Mouse (Mus musculus) bone marrow, adult 2 months (tissue): ENCODE data around the gene 2010300C02Rik. TPM values are rescaled to one million over a fixed set of nuclear protein-coding genes. Genes with fewer than 3 reads are reported as not detected.
"Not testable (repeated sequence)": the region's sequence is repeated elsewhere in the genome, so short reads cannot be mapped to it uniquely, and the experiment has no call there.

Experiments
- H3K27ac ChIP-seq: fragments of 200-500 bp; 2 replicates; pipeline ENCODE4 v1.5.1; 2012; ENCODE audit warnings: low read depth, mild to moderate bottlenecking, control low read depth, inconsistent platforms, low read length; ENCODE audit not compliant: control insufficient read depth, poor library complexity, insufficient read depth
- H3K4me1 ChIP-seq: fragments of 200-500 bp; 2 replicates; pipeline ENCODE4 v1.6.1; 2011; ENCODE audit warnings: low read length; ENCODE audit not compliant: control insufficient read depth, insufficient read depth
- H3K4me3 ChIP-seq: fragments of 200-500 bp; replicated peaks from 2 replicates; pipeline ENCODE3; 2011; ENCODE audit warnings: mild to moderate bottlenecking, low read depth, low read length, control low read depth; ENCODE audit not compliant: control insufficient read depth
- CTCF ChIP-seq: fragments of 200-500 bp; IDR thresholded peaks from 2 replicates; pipeline ENCODE4 v1.5.1; 2011; ENCODE audit warnings: low read length, control low read depth; ENCODE audit not compliant: control insufficient read depth, insufficient read depth
- POLR2A ChIP-seq: fragments of 200-500 bp; IDR thresholded peaks from 2 replicates; pipeline ENCODE4 v1.6.1; 2011; ENCODE audit warnings: low read depth, mild to moderate bottlenecking, control low read depth, low read length, borderline replicate concordance; ENCODE audit not compliant: control insufficient read depth
- WGBS: fragments of 180-500 bp; shearing (Covaris S2); methylation state at CpG from one replicate; pipeline ENCODE4 v1.1.7; 2018; 5-methylcytosine and 5-hydroxymethylcytosine counted together
- polyA plus RNA-seq: library from polyadenylated mRNA; stranded (reverse); fragments of >200 nt; gene quantifications from 2 replicates; pipeline ENCODE4 v1.2.4, GENCODE M21; 2011; ENCODE audit warnings: low replicate concordance; ENCODE audit not compliant: missing spikeins, insufficient read depth, insufficient read length

2010300C02Rik gene
- polyA plus RNA-seq, 1 experiment, result not detected

DNA sequence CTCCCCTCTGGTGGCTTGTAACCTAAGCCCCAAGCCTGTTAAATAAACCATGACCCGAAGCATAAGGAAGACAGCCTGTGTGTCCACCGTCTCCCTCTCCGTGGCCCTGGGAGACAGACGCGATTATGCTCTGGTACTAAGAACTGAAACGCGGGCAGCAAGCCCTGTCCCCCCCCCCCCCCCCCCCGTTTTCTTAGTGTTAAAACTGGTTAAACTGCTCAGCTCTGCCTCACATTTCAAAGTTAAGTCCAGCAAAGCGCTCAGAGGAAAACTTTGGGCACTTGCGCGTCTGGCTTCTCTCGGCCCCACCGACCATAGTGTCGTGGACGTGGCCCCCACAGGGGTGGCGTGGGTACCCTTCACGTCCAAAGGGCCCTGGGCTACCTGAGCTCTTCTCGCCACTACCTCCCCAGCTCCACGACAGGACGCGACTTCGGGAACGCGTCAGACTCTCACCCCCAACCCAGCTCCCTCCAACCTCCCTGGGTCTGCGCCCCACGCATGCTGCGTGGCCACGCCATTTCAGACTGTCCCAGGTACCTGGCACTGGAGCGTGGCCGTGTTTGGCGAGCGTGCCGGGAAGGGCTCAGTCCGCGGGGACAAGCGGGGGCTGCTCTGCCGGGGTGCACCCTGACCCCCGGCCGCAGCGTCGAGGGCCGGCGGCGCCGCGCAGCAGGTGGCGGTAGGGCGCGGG, 708 bp downstream of the 2010300C02Rik start:
- Histone ChIP-seq H3K27ac (no peak overlapping the region; the same call in 1 of the 2 replicates), H3K4me1 (no peaks in the 10 kb centered on the region; the same call in 1 of the 2 replicates), H3K4me3 (peak overlapping the region; percentile 3)
- TF ChIP-seq CTCF, result no peak
- no peak for TF ChIP-seq POLR2A
- 15% methylated on average over 49 of the region's 49 CpGs for WGBS

DNA sequence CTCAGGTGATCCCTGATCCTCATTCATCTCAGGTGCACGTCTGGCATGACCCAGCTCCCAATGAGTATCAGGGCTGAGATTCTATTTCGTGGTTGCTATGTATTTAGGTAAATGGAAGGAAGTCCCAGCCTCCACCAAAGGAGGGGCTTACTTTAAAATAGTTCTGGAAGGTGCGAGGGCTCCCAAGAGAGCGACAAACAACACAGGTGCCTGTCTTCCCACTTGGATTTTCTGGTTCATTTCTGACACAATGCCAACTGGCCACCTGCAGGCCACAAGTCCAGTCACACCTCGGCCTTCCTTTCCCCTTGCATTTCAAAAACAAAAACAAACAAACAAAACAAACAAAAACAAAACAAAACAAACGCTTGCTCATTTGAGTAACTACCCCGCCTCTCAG, 1.4 kb downstream of the 2010300C02Rik start:
- Histone ChIP-seq H3K27ac (no peak overlapping the region), H3K4me1 (no peaks in the 10 kb centered on the region; the same call in 1 of the 2 replicates), H3K4me3 (no peak overlapping the region)
- TF ChIP-seq POLR2A (no peak), CTCF (no peak)
- 65% methylated on average over 7 of the region's 7 CpGs for WGBS

DNA sequence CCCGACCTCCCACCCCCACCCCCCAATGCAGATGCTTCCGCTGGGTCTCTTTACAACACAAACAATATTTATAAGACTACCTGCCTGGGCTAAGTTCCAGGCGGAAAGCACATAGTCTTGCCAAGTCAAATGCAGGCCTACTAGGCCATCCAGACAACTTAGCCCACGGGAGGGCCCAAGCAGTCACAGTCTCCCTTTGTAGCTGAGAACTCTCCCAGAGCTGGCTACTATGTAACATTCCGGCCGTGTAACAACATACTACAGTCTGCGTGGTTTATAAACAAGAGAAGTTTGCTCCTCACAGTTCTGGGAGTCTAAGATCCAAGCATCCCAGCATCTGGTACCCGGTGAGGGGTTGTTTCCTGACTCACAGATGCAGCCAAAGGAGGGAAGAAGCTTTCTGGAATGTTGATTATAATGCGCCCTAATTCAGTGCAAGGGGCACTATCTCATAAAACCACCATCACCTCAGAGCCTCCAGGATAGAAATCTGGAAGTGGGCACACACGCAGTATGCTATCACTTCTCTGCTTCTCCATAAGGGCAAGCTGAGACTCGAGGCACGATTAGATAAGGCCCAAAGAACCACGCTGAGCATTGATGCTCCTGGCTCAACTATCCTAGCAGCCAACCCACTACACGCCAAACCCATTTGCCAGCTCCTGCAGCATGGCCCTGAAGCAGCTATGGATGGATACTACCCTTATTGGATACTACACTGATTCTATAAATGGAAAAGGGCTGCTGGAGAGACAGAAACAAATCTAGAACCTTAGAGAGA, 2.3 kb downstream of the 2010300C02Rik start:
- H3K27ac ChIP-seq, result no peak overlapping the region
- TF ChIP-seq POLR2A, result no peak
- TF ChIP-seq CTCF, result no peak
- WGBS, result 73% methylated on average over 14 of the region's 14 CpGs
- H3K4me1 ChIP-seq, result no peaks in the 10 kb centered on the region; the same call in 1 of the 2 replicates
- no peak overlapping the region for H3K4me3 ChIP-seq

DNA sequence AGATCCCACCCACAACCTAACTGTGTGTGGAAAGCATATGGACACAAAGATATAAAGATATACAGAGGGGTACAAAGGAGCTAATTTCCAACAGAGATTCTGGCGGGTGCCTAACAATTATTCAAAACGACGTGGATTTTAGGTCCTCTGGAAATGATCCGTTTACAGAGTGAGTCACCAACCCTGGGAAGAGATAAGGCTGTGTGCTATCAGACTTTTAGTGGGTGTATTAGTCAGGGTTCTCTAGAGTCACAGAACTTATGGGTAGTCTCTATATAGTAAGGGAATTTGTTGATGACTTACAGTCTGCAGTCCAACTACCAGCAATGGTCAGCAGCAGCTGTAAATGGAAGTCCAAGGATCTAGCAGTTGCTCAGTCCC, 7.5 kb downstream of the 2010300C02Rik start:
- not testable (repeated sequence) for H3K27ac ChIP-seq, H3K4me3 ChIP-seq, H3K4me1 ChIP-seq
- WGBS, result 50% methylated on average over 4 of the region's 4 CpGs

DNA sequence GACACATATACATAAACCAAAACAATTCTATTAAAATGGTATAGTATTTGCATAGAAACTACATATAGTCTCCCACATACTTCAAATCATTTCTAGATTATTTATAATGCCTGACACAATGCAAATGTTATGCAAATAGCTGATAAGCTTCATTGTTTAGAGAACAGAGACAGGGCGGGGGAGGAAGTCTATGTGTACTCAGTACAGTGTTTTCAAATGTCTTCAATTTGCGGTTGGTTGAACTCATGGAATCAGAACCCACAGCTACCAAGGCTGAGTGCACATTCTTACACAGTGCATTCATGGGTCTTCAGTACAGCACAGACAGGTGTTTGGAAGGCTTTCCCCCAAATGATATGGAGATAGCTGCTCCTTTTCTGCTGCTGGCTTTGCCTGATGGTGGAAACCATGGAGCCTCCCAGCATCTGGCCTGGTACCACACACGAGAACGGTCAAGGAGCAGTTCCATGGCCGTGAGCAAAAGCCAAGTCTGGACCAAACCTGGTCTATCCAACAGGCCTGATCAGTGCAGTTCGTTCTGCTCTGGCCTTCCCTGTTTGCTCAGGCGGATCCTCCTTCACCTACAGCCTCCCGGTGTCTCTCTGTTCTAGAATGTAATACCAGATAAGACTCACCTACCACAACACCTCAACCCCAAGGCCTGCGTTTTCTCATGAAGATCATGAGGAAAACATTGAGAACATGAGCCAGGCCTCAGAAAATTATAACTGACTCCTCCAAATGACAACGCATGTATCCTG, 8.1 kb downstream of the 2010300C02Rik start:
- 76% methylated on average over 10 of the region's 10 CpGs for WGBS
- Histone ChIP-seq H3K4me1 (no peaks in the 10 kb centered on the region), H3K27ac (no peak overlapping the region), H3K4me3 (no peak overlapping the region)
- no peak for TF ChIP-seq CTCF
- no peak for TF ChIP-seq POLR2A

DNA sequence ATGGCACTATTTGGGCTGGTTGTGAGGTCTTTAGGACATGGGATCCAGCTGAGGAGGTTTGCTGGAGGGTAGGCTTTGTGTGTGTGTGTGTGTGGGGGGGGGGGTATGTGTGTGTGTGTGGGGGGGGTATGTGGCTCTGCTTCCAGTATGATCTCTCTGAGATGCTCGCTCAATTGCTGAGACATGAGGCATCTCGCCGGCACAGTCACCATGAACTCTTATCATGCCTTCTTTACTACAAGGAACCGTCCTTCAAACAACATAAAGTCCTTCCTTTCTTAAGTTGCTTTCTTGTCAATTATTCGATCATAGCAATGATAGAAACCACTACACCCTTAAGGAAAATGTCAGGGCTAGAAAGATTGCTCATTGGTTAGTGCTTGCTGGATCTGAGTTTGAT, 8.8 kb downstream of the 2010300C02Rik start:
- no peak overlapping the region for H3K4me3 ChIP-seq
- H3K27ac ChIP-seq, result no peak overlapping the region
- no peaks in the 10 kb centered on the region for H3K4me1 ChIP-seq
- TF ChIP-seq POLR2A (no peak), CTCF (no peak)
- WGBS, result 87% methylated on average over 5 of the region's 5 CpGs

DNA sequence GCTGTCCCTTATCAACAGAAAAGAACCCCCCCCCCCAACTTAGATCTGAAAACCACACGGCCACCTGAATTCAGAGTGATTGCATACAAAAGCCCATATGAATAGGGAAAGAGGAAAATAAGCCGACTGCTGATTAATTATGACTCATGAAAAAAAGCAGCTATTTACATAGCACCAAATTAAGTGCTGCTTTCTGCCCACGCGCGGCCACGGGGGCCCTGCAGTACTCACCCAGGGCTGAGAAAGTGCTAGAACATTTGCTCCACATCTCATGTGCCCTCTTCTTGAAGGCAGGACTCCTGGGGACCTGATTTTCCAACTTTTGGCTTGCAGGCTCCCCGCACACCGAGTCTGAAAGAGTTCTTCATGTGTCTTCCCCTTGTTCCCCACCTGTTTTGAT, 10.1 kb downstream of the 2010300C02Rik start:
- Histone ChIP-seq H3K27ac (no peak overlapping the region), H3K4me3 (no peak overlapping the region), H3K4me1 (no peaks in the 10 kb centered on the region)
- TF ChIP-seq POLR2A (no peak), CTCF (no peak)
- WGBS, result 42% methylated on average over 8 of the region's 8 CpGs

DNA sequence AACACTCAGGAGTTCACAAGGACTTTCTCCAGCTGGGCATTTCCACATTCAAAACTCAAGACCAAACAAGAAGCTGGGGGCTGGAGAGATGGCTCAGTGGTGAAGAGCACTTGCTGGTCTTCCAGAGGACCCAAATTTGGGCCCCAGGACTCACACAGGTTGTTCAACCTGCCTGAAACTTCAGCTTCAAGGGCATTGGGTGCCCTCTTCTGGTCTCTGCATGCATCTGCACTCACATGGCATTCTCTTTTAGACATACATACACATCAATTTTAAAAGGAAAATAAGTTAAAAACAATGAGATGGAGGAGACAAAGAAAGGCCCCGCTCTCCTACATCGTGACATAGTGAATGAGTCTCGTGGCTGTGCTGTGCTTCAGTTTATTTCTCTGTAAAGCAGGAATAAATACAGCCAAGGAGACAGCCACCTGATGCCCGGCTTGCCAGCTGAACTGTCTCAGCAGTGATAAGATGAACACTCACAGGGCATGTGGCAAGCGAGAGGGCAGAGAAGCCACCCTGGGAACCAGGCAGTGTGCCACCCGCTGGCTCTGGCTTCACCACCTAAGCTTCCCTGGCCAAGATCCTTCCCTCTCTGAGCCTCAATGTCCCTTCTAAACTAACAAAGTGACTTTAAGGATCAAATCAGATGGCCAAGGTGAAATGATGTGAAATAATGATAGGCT, 11.5 kb downstream of the 2010300C02Rik start:
- no peak overlapping the region for H3K27ac ChIP-seq
- H3K4me1 ChIP-seq, result no peaks in the 10 kb centered on the region
- H3K4me3 ChIP-seq, result no peak overlapping the region
- TF ChIP-seq POLR2A, result no peak
- no peak for TF ChIP-seq CTCF
- 79% methylated on average over 6 of the region's 6 CpGs for WGBS
